Mouse (Mus musculus) cerebellum, adult 2 months (tissue): ENCODE results near the gene C330021F23Rik.

Experiments
- CTCF ChIP-seq: fragments of 200-500 bp; IDR thresholded peaks from 2 replicates; pipeline ENCODE4 v1.5.1; 2011; ENCODE audit warnings: low read depth, mild to moderate bottlenecking, control low read depth, low read length, moderate library complexity, borderline replicate concordance; ENCODE audit not compliant: insufficient read depth
- POLR2A ChIP-seq: fragments of 200-500 bp; IDR thresholded peaks from 2 replicates; pipeline ENCODE4 v1.6.1; 2011; ENCODE audit warnings: low read length, control low read depth, borderline replicate concordance; ENCODE audit not compliant: insufficient read depth

DNA sequence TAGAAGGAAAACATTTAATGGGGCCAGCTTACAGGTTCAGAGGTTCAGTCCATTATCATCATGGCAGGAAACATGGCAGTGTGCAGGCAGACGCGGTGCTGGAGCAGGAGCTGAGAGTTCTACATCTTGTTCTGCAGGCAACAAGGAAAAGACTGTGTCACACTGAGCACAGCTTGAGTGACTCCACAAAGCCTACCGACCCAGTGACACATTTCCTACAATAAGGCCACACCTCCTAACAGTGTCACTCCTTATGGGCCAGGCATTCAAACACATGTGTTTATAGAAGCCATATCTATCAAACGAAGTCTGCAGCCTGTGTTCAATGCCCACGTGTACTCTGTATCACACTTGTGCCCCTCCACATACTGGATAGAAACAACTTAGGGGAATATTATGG, 2.0 kb downstream of the C330021F23Rik start:
- no peak for TF ChIP-seq CTCF
- no peak for TF ChIP-seq POLR2A
